Mouse (Mus musculus): ENCODE data around the gene Cttn.

The Cttn gene

DNA sequence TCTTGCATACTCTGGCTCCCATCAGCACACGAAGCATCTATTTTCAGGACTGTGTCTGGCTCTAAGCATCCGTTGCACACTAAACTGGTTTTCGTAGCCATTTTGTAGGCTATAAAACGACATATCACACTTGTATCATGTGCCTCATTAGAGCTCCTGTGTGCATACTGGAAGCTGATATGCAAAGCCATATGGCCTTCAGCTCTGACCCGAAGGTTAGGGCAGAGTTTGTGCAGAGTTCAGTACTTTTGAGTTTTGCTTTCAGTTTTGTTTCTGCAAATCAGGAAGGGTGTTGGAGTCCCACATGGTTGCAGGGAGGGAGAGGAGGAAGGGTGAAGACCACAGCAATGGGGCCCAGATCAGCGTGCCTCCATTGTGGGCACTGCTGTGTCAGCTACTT is 79.1 kb downstream of the Cttn start:
- in situ Hi-C loops (cut with MboI): no loop called here

- in situ Hi-C loops (cut with MboI): no loop called here
These were observed 80.1 kb downstream of the Cttn start for GRCm38 (mm10) chr7:144390676-144391075.

DNA sequence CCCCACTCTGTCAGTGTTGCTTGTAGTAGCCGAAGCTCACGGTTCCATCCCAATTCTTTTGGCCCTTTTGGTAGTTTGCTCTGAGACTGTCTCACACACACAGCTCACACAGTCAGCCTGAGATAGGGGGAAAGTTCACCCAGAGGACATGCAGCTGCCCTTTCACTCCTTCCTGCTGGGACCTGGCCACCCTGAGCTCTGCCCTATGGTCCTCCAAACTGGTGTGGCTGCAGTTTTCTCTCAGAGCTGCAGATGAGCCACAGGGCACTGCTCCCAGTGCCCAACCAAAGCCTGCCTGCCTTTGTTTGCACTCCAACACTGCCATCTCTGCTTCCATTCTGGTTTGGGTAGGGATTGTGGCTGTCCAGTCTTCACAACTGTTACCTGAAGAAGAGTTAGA is 81.1 kb downstream of the Cttn start:
- in situ Hi-C loops (cut with MboI): no loop called here

DNA sequence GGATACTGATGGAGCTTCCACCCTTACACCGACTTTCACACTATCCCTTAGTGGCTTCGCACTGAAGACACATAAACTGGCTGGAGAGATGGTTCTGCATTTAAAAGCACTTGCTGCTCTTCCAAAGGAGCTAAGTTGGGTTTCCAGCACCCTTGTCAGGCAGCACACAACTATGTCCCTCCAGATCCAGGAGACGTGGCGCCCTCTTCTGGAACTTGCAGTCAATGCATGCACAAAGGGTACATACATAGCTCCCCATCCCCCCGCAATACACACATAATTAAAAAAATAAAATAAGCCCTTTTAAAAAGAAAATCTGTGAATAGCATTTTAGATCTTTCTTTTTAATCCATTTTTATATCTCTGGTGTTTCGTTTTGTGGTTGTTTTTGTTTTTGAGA is 83.3 kb downstream of the Cttn start:
- in situ Hi-C loops (cut with MboI): no loop called here
